ENCODE assay signal across 15 mouse cellular contexts in the genomic region with DNA sequence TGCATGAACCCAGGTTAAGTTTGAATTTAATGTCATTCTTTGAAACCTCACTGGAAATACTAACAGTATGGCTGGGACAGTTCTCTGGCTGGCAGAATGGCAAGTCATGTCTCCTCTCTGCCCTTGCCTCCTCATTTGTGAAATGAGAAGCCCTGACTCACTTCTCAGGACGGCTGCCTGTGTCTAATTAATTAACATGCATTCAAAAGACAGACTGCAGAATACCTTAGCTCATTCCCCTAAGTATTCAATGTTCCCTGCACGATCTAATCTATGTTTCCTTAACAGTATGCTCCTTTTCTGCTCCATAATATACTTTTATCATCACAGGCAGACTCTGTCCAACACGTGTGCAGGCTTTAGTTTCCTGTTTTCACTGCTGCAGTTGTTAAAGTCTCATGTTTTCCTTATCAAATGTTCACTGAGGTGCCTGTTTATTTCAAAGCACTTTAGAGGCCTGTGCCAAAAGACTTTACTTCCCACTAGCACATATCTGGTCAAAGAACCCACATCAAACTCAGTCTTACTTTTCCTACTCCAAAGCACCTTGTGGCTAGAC.
"Had no signal": no experiment of that assay in that cellular context is flagged by ENCODE, and none has a peak within 500 bp of the region (broad histone marks: within the 10 kb centered on the region; RNA-seq: fewer than 3 reads in every experiment).

No protein-coding gene starts in this region.

- H3K36me3 ChIP-seq: limb, embryonic 10.5 days; limb, embryonic 13.5 days; liver, embryonic 12.5 days; liver, embryonic 15.5 days had no signal

- H3K4me3 ChIP-seq: limb, embryonic 10.5 days; limb, embryonic 13.5 days; liver, embryonic 12.5 days; liver, embryonic 15.5 days; megakaryocyte, embryonic 14.5 days had no signal

- H3K27me3 ChIP-seq: limb, embryonic 13.5 days; liver, embryonic 12.5 days; liver, embryonic 15.5 days; megakaryocyte, embryonic 14.5 days had no signal

- H3K4me1 ChIP-seq: liver, embryonic 12.5 days; liver, embryonic 15.5 days; megakaryocyte, embryonic 14.5 days had no signal

- ATAC-seq: liver, embryonic 12.5 days had no signal

- DNase-seq: kidney, adult 9 months; kidney, postnatal 14 days; kidney, postnatal 4 days; liver; lung, adult 2 months; midbrain, embryonic 14.5 days; thymus, adult 2 months; thymus, postnatal 14 days had no signal

- H3K9me3 ChIP-seq: limb, embryonic 10.5 days; limb, embryonic 13.5 days; liver, embryonic 12.5 days; liver, embryonic 15.5 days; megakaryocyte, embryonic 14.5 days had no signal

- H3K9ac ChIP-seq: limb, embryonic 13.5 days; liver, embryonic 12.5 days; liver, embryonic 15.5 days had no signal

- H3K27ac ChIP-seq: limb, embryonic 10.5 days; limb, embryonic 13.5 days; liver, embryonic 12.5 days; liver, embryonic 15.5 days; macrophage; stomach, postnatal 0 days had no signal
